Mouse (Mus musculus): ENCODE measurements around the gene Cybrd1. TPM values are rescaled to one million over a fixed set of nuclear protein-coding genes. Genes with fewer than 3 reads are reported as not detected.

Gene Cybrd1
- polyA plus RNA-seq, 1 experiment from 2014 or later: 1.6 TPM

GRCm38 (mm10) chr2:71156446-71156845 is 38.7 kb downstream of the Cybrd1 start:
- Histone ChIP-seq H3K4me3 (replicated peaks; ENCODE audit: low read depth, low read length) (no peak overlapping the region), H3K4me1 (ENCODE audit: control insufficient read depth, insufficient read depth, low read length) (0 out of 2 replicates have a peak, but pooled peaks cover 7% of the 10 kb centered on the region), H3K9ac (replicated peaks; ENCODE audit: low read length) (no peak overlapping the region), H3K27ac (replicated peaks; ENCODE audit: low read depth, low read length) (no peak overlapping the region), H3K27me3 (ENCODE audit: control insufficient read depth, insufficient read depth, low read length) (no peaks in the 10 kb centered on the region), H3K36me3 (ENCODE audit: control insufficient read depth, insufficient read depth, low read length) (no peaks in the 10 kb centered on the region), H3K9me3 (ENCODE audit: control insufficient read depth, low read length) (no peaks in the 10 kb centered on the region), H3K4me2 (ENCODE audit: low read length) (no peak overlapping the region)
- no peak for ATAC-seq (ENCODE audit: low FRiP score, low TSS enrichment)
- no peak for DNase-seq
- WGBS: 84% methylated on average over 8 of the region's 8 CpGs

- WGBS: 94% methylated on average over 8 of the region's 8 CpGs
- no peak for DNase-seq
- Histone ChIP-seq H3K4me1 (ENCODE audit: control insufficient read depth, insufficient read depth, low read length) (0 out of 2 replicates have a peak, but pooled peaks cover 7% of the 10 kb centered on the region), H3K27me3 (ENCODE audit: control insufficient read depth, insufficient read depth, low read length) (no peaks in the 10 kb centered on the region), H3K4me2 (ENCODE audit: low read length) (no peak overlapping the region), H3K9me3 (ENCODE audit: control insufficient read depth, low read length) (no peaks in the 10 kb centered on the region), H3K27ac (replicated peaks; ENCODE audit: low read depth, low read length) (no peak overlapping the region), H3K9ac (replicated peaks; ENCODE audit: low read length) (no peak overlapping the region), H3K36me3 (ENCODE audit: control insufficient read depth, insufficient read depth, low read length) (no peaks in the 10 kb centered on the region), H3K4me3 (replicated peaks; ENCODE audit: low read depth, low read length) (no peak overlapping the region)
- no peak for ATAC-seq (ENCODE audit: low FRiP score, low TSS enrichment)
Observed at GRCm38 (mm10) chr2:71157881-71158280, 40.2 kb downstream of the Cybrd1 start.

DNA sequence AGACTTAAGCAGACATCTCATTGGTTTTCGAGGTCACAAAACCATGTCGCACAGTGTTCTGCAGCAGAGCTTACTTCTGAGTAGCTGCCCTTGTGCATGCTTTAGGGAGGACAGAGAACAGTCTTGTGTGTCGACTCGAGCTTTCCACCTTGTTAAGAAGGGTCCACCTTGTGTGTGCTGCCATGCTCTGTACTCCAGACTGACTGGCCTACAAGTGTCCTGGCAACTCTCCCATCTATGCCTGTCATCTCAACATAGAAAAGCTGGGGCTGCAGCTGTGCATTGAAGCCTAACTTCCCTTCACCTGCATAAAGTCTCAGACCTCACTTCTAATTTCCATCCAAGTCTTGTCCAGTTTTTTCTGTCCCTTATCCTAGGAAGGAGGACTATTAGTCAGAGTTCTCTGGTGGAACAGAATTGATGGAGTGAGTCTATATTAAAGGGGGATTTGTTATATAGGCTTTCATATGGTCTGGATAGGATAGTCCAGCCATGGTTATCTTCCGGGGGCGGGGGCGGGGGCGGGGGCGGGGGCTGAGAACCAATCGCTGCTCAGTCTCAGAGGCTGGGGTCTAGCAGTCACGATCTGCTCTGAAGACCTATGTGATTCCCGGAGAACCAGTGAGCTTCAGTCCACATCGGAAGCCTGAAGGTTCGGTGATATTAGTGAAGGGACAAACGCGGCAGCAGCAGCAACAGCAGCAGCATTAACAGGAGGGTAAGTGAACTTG is 42.0 kb downstream of the Cybrd1 start:
- H3K27me3 ChIP-seq (ENCODE audit: control insufficient read depth, insufficient read depth, low read length): no peaks in the 10 kb centered on the region
- 0 out of 2 replicates have a peak, but pooled peaks cover 7% of the 10 kb centered on the region for H3K4me1 ChIP-seq (ENCODE audit: control insufficient read depth, insufficient read depth, low read length)
- no peak for DNase-seq
- no peaks in the 10 kb centered on the region for H3K9me3 ChIP-seq (ENCODE audit: control insufficient read depth, low read length)
- WGBS: 78% methylated on average over 16 of the region's 16 CpGs
- H3K36me3 ChIP-seq (ENCODE audit: control insufficient read depth, insufficient read depth, low read length): no peaks in the 10 kb centered on the region
- no peak for ATAC-seq (ENCODE audit: low FRiP score, low TSS enrichment)
- peak overlapping the region; percentile 63 for H3K27ac ChIP-seq (replicated peaks; ENCODE audit: low read depth, low read length)
- no peak overlapping the region for H3K9ac ChIP-seq (replicated peaks; ENCODE audit: low read length)
- H3K4me2 ChIP-seq (ENCODE audit: low read length): peak overlapping the region; percentile 35
- no peak overlapping the region for H3K4me3 ChIP-seq (replicated peaks; ENCODE audit: low read depth, low read length)

DNA sequence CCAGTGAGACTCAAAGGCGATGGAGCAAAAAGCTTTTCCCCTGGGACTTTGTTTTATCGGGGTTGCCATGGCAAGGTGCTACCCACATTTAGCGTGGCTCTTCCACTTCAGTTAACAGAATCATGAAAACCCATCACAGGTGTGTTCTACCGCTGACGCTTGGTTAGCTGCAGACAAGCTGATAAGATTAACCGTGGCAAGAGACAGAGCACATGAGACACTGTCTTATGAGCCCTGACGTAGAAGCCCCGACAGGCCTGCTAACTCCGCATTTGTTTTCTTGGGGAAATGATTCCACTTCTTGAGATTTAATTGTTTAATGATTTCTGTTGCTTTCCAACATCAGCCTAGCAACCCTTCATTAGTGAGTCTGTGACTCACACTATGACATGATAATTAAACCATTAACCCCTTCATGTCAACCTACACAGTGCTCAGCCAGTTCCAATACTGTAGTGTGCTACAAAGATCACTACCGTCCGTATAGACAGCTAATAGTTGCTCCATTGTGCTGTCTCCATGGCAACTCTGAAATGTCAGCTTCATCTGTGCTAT is 42.7 kb downstream of the Cybrd1 start:
- H3K9ac ChIP-seq (replicated peaks; ENCODE audit: low read length): no peak overlapping the region
- WGBS: 40% methylated on average over 11 of the region's 11 CpGs
- no peaks in the 10 kb centered on the region for H3K9me3 ChIP-seq (ENCODE audit: control insufficient read depth, low read length)
- H3K4me2 ChIP-seq (ENCODE audit: low read length): peak overlapping the region; percentile 35
- peak overlapping the region; percentile 63 for H3K27ac ChIP-seq (replicated peaks; ENCODE audit: low read depth, low read length)
- H3K4me1 ChIP-seq (ENCODE audit: control insufficient read depth, insufficient read depth, low read length): 0 out of 2 replicates have a peak, but pooled peaks cover 7% of the 10 kb centered on the region
- H3K4me3 ChIP-seq (replicated peaks; ENCODE audit: low read depth, low read length): no peak overlapping the region
- DNase-seq (peak; percentile 76), ATAC-seq (ENCODE audit: low FRiP score, low TSS enrichment) (peak; percentile 55; the same call in 1 of the 2 replicates)
- no peaks in the 10 kb centered on the region for H3K27me3 ChIP-seq (ENCODE audit: control insufficient read depth, insufficient read depth, low read length)
- H3K36me3 ChIP-seq (ENCODE audit: control insufficient read depth, insufficient read depth, low read length): no peaks in the 10 kb centered on the region

GRCm38 (mm10) chr2:71161558-71161957 is 43.8 kb downstream of the Cybrd1 start:
- Histone ChIP-seq H3K27me3 (ENCODE audit: control insufficient read depth, insufficient read depth, low read length) (no peaks in the 10 kb centered on the region), H3K4me1 (ENCODE audit: control insufficient read depth, insufficient read depth, low read length) (0 out of 2 replicates have a peak, but pooled peaks cover 7% of the 10 kb centered on the region), H3K9ac (replicated peaks; ENCODE audit: low read length) (no peak overlapping the region), H3K36me3 (ENCODE audit: control insufficient read depth, insufficient read depth, low read length) (no peaks in the 10 kb centered on the region), H3K4me3 (replicated peaks; ENCODE audit: low read depth, low read length) (no peak overlapping the region), H3K9me3 (ENCODE audit: control insufficient read depth, low read length) (no peaks in the 10 kb centered on the region), H3K4me2 (ENCODE audit: low read length) (no peak overlapping the region), H3K27ac (replicated peaks; ENCODE audit: low read depth, low read length) (no peak overlapping the region)
- WGBS: 89% methylated on average over 7 of the region's 7 CpGs
- DNase-seq (no peak), ATAC-seq (ENCODE audit: low FRiP score, low TSS enrichment) (no peak)

- no peak for ATAC-seq (ENCODE audit: low FRiP score, low TSS enrichment)
- H3K27ac ChIP-seq (replicated peaks; ENCODE audit: low read depth, low read length): no peak overlapping the region
- 87% methylated on average over 25 of the region's 25 CpGs for WGBS
Observed at GRCm38 (mm10) chr2:71162831-71163621, 45.3 kb downstream of the Cybrd1 start.

DNA sequence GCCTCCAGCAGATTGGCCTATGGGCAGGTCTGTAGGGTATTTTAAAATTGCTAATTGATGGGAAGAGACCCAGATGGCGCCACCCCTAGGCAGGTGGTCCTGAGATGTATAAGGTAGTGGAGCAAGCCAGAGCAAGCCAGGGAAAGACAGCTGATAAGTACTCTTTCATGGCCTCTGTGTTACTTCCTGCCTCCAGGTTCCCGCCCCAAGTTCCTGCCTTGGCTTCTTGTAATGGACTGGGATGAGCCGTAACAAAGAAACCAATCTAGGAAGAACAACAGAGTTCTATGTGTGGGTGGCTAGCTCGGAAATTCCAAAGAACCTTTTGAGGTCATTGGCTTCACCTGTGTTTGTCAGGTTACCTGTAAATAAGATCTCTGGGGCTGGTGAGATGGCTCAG is 49.5 kb downstream of the Cybrd1 start:
- Histone ChIP-seq H3K9me3 (ENCODE audit: control insufficient read depth, low read length) (no peaks in the 10 kb centered on the region), H3K4me2 (ENCODE audit: low read length) (no peak overlapping the region), H3K9ac (replicated peaks; ENCODE audit: low read length) (no peak overlapping the region), H3K36me3 (ENCODE audit: control insufficient read depth, insufficient read depth, low read length) (no peaks in the 10 kb centered on the region), H3K4me1 (ENCODE audit: control insufficient read depth, insufficient read depth, low read length) (peaks cover 9% of the 10 kb centered on the region; the same call in 1 of the 2 replicates), H3K4me3 (replicated peaks; ENCODE audit: low read depth, low read length) (no peak overlapping the region), H3K27me3 (ENCODE audit: control insufficient read depth, insufficient read depth, low read length) (no peaks in the 10 kb centered on the region), H3K27ac (replicated peaks; ENCODE audit: low read depth, low read length) (no peak overlapping the region)
- 92% methylated on average over 4 of the region's 4 CpGs for WGBS
- DNase-seq (no peak), ATAC-seq (ENCODE audit: low FRiP score, low TSS enrichment) (no peak)

More at GRCm38 (mm10) chr2:71162831-71163621, 45.3 kb downstream of the Cybrd1 start:
- no peak overlapping the region for H3K4me2 ChIP-seq (ENCODE audit: low read length)
- H3K9me3 ChIP-seq (ENCODE audit: control insufficient read depth, low read length): no peaks in the 10 kb centered on the region
- H3K27me3 ChIP-seq (ENCODE audit: control insufficient read depth, insufficient read depth, low read length): no peaks in the 10 kb centered on the region
- no peaks in the 10 kb centered on the region for H3K36me3 ChIP-seq (ENCODE audit: control insufficient read depth, insufficient read depth, low read length)
- H3K4me1 ChIP-seq (ENCODE audit: control insufficient read depth, insufficient read depth, low read length): 0 out of 2 replicates have a peak, but pooled peaks cover 7% of the 10 kb centered on the region
- H3K9ac ChIP-seq (replicated peaks; ENCODE audit: low read length): no peak overlapping the region
- no peak overlapping the region for H3K4me3 ChIP-seq (replicated peaks; ENCODE audit: low read depth, low read length)
- no peak for DNase-seq

DNA sequence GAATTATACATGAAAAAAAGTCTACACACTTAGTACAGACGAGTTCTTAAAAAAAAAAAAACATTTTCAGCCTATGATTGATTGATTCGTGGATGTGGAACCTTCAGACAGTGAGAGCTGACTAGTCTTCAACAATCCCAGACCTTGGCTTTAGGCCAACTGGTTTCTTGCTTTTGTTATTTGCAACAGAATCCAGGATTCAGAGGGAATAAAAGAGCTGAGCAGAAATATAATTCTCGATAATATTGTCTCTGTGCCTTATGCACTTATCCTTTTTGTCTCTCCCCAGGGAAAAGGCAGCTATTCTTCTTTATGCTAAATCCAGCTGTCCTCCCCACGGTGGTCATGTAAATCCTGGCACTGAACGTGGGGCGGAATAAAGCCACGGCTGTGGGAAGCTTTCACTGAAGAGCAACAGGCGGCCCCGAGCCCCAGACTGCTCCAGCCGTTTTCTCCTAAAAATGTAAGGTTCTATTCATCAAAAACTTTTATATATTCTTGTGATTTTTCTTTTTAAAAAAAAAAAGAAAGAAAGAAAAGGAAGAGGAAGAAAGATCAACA is 50.8 kb downstream of the Cybrd1 start:
- 4% methylated on average over 10 of the region's 10 CpGs for WGBS
- ATAC-seq (ENCODE audit: low FRiP score, low TSS enrichment): no peak; the same call in 1 of the 2 replicates
- Histone ChIP-seq H3K9me3 (ENCODE audit: control insufficient read depth, low read length) (no peaks in the 10 kb centered on the region), H3K36me3 (ENCODE audit: control insufficient read depth, insufficient read depth, low read length) (no peaks in the 10 kb centered on the region), H3K27me3 (ENCODE audit: control insufficient read depth, insufficient read depth, low read length) (no peaks in the 10 kb centered on the region), H3K4me2 (ENCODE audit: low read length) (no peak overlapping the region), H3K4me3 (replicated peaks; ENCODE audit: low read depth, low read length) (no peak overlapping the region), H3K27ac (replicated peaks; ENCODE audit: low read depth, low read length) (peak overlapping the region; percentile 41; the same call in 1 of the 2 replicates), H3K9ac (replicated peaks; ENCODE audit: low read length) (no peak overlapping the region), H3K4me1 (ENCODE audit: control insufficient read depth, insufficient read depth, low read length) (peaks cover 9% of the 10 kb centered on the region; the same call in 1 of the 2 replicates)
- peak; percentile 84 for DNase-seq
